Mouse (Mus musculus): Measurements from ENCODE around the gene Cpeb4. TPM values are rescaled to one million over a fixed set of nuclear protein-coding genes. Genes with fewer than 3 reads are reported as not detected.

Gene Cpeb4
- polyA plus RNA-seq, 1 experiment from 2014 or later = 43.4 TPM

GRCm38 (mm10) chr11:31900736-31901135, 28.7 kb downstream of the Cpeb4 start:
- Histone ChIP-seq H3K4me2 (ENCODE audit: low read depth, low read length) (no peak overlapping the region), H3K36me3 (ENCODE audit: control insufficient read depth, insufficient read depth, low read length) (no peaks in the 10 kb centered on the region), H3K4me3 (ENCODE audit: low read depth, low read length) (no peak overlapping the region), H3K9me3 (ENCODE audit: control insufficient read depth, low read length) (no peaks in the 10 kb centered on the region), H3K4me1 (ENCODE audit: control insufficient read depth, insufficient read depth, low read length) (no peaks in the 10 kb centered on the region), H3K9ac (replicated peaks; ENCODE audit: low read depth, low read length) (no peak overlapping the region), H3K27me3 (ENCODE audit: control insufficient read depth, insufficient read depth, low read length) (no peaks in the 10 kb centered on the region), H3K27ac (ENCODE audit: low read depth, low read length) (no peak overlapping the region)
- no peak for ATAC-seq (ENCODE audit: low read depth)
- 27% methylated on average over 1 of the region's 1 CpGs for WGBS

GRCm38 (mm10) chr11:31902251-31903001, 30.4 kb downstream of the Cpeb4 start:
- H3K9me3 ChIP-seq (ENCODE audit: control insufficient read depth, low read length) = no peaks in the 10 kb centered on the region
- no peak for ATAC-seq (ENCODE audit: low read depth)
- no peaks in the 10 kb centered on the region for H3K36me3 ChIP-seq (ENCODE audit: control insufficient read depth, insufficient read depth, low read length)
- 70% methylated on average over 1 of the region's 1 CpGs for WGBS
- H3K4me3 ChIP-seq (ENCODE audit: low read depth, low read length) = no peak overlapping the region
- H3K27ac ChIP-seq (ENCODE audit: low read depth, low read length) = no peak overlapping the region
- no peak overlapping the region for H3K9ac ChIP-seq (replicated peaks; ENCODE audit: low read depth, low read length)
- H3K4me1 ChIP-seq (ENCODE audit: control insufficient read depth, insufficient read depth, low read length) = no peaks in the 10 kb centered on the region
- H3K4me2 ChIP-seq (ENCODE audit: low read depth, low read length) = no peak overlapping the region
- H3K27me3 ChIP-seq (ENCODE audit: control insufficient read depth, insufficient read depth, low read length) = no peaks in the 10 kb centered on the region

- no peaks in the 10 kb centered on the region for H3K9me3 ChIP-seq (ENCODE audit: control insufficient read depth, low read length)
- no peak for ATAC-seq (ENCODE audit: low read depth)
- no peak overlapping the region for H3K9ac ChIP-seq (replicated peaks; ENCODE audit: low read depth, low read length)
- H3K36me3 ChIP-seq (ENCODE audit: control insufficient read depth, insufficient read depth, low read length) = no peaks in the 10 kb centered on the region
- H3K4me2 ChIP-seq (ENCODE audit: low read depth, low read length) = no peak overlapping the region
- H3K4me1 ChIP-seq (ENCODE audit: control insufficient read depth, insufficient read depth, low read length) = no peaks in the 10 kb centered on the region
- H3K27me3 ChIP-seq (ENCODE audit: control insufficient read depth, insufficient read depth, low read length) = no peaks in the 10 kb centered on the region
- H3K4me3 ChIP-seq (ENCODE audit: low read depth, low read length) = no peak overlapping the region
- H3K27ac ChIP-seq (ENCODE audit: low read depth, low read length) = no peak overlapping the region
These were observed 34.5 kb downstream of the Cpeb4 start for GRCm38 (mm10) chr11:31906499-31906898.

- 64% methylated on average over 1 of the region's 1 CpGs for WGBS
- H3K4me2 ChIP-seq (ENCODE audit: low read depth, low read length) = no peak overlapping the region
- H3K4me3 ChIP-seq (ENCODE audit: low read depth, low read length) = no peak overlapping the region
- H3K36me3 ChIP-seq (ENCODE audit: control insufficient read depth, insufficient read depth, low read length) = no peaks in the 10 kb centered on the region
- H3K9me3 ChIP-seq (ENCODE audit: control insufficient read depth, low read length) = no peaks in the 10 kb centered on the region
- H3K27me3 ChIP-seq (ENCODE audit: control insufficient read depth, insufficient read depth, low read length) = no peaks in the 10 kb centered on the region
- ATAC-seq (ENCODE audit: low read depth) = no peak
- no peak overlapping the region for H3K27ac ChIP-seq (ENCODE audit: low read depth, low read length)
- no peak overlapping the region for H3K9ac ChIP-seq (replicated peaks; ENCODE audit: low read depth, low read length)
- H3K4me1 ChIP-seq (ENCODE audit: control insufficient read depth, insufficient read depth, low read length) = no peaks in the 10 kb centered on the region
These were observed 35.6 kb downstream of the Cpeb4 start for GRCm38 (mm10) chr11:31907650-31908049.

GRCm38 (mm10) chr11:31912958-31913357, 40.9 kb downstream of the Cpeb4 start:
- ATAC-seq (ENCODE audit: low read depth) = no peak
- Histone ChIP-seq H3K4me2 (ENCODE audit: low read depth, low read length) (no peak overlapping the region), H3K27me3 (ENCODE audit: control insufficient read depth, insufficient read depth, low read length) (no peaks in the 10 kb centered on the region), H3K9ac (replicated peaks; ENCODE audit: low read depth, low read length) (no peak overlapping the region), H3K9me3 (ENCODE audit: control insufficient read depth, low read length) (no peaks in the 10 kb centered on the region), H3K4me3 (ENCODE audit: low read depth, low read length) (no peak overlapping the region), H3K4me1 (ENCODE audit: control insufficient read depth, insufficient read depth, low read length) (no peaks in the 10 kb centered on the region), H3K36me3 (ENCODE audit: control insufficient read depth, insufficient read depth, low read length) (no peaks in the 10 kb centered on the region), H3K27ac (ENCODE audit: low read depth, low read length) (no peak overlapping the region)

GRCm38 (mm10) chr11:31917769-31918168, 45.8 kb downstream of the Cpeb4 start:
- ATAC-seq (ENCODE audit: low read depth) = no peak

GRCm38 (mm10) chr11:31930051-31930450, 58.0 kb downstream of the Cpeb4 start:
- WGBS = 94% methylated on average over 10 of the region's 10 CpGs
- H3K4me2 ChIP-seq (ENCODE audit: low read depth, low read length) = no peak overlapping the region

More at GRCm38 (mm10) chr11:31917769-31918168, 45.8 kb downstream of the Cpeb4 start:
- H3K9ac ChIP-seq (replicated peaks; ENCODE audit: low read depth, low read length) = no peak overlapping the region
- H3K4me2 ChIP-seq (ENCODE audit: low read depth, low read length) = no peak overlapping the region
- no peaks in the 10 kb centered on the region for H3K27me3 ChIP-seq (ENCODE audit: control insufficient read depth, insufficient read depth, low read length)
- no peaks in the 10 kb centered on the region for H3K9me3 ChIP-seq (ENCODE audit: control insufficient read depth, low read length)
- no peak overlapping the region for H3K27ac ChIP-seq (ENCODE audit: low read depth, low read length)
- no peaks in the 10 kb centered on the region for H3K4me1 ChIP-seq (ENCODE audit: control insufficient read depth, insufficient read depth, low read length)
- H3K36me3 ChIP-seq (ENCODE audit: control insufficient read depth, insufficient read depth, low read length) = peaks cover 8% of the 10 kb centered on the region; the same call in 1 of the 2 replicates
- 100% methylated on average over 1 of the region's 1 CpGs for WGBS
- no peak overlapping the region for H3K4me3 ChIP-seq (ENCODE audit: low read depth, low read length)

GRCm38 (mm10) chr11:31935652-31936051, 63.6 kb downstream of the Cpeb4 start:
- Histone ChIP-seq H3K4me2 (ENCODE audit: low read depth, low read length) (no peak overlapping the region), H3K9ac (replicated peaks; ENCODE audit: low read depth, low read length) (no peak overlapping the region), H3K9me3 (ENCODE audit: control insufficient read depth, low read length) (no peaks in the 10 kb centered on the region), H3K27me3 (ENCODE audit: control insufficient read depth, insufficient read depth, low read length) (no peaks in the 10 kb centered on the region), H3K27ac (ENCODE audit: low read depth, low read length) (no peak overlapping the region), H3K36me3 (ENCODE audit: control insufficient read depth, insufficient read depth, low read length) (peaks cover 23% of the 10 kb centered on the region), H3K4me1 (ENCODE audit: control insufficient read depth, insufficient read depth, low read length) (peaks cover 1% of the 10 kb centered on the region; the same call in 1 of the 2 replicates), H3K4me3 (ENCODE audit: low read depth, low read length) (no peak overlapping the region)
- ATAC-seq (ENCODE audit: low read depth) = no peak
- WGBS = 70% methylated on average over 4 of the region's 4 CpGs

More at GRCm38 (mm10) chr11:31930051-31930450, 58.0 kb downstream of the Cpeb4 start:
- H3K9ac ChIP-seq (replicated peaks; ENCODE audit: low read depth, low read length) = no peak overlapping the region
- H3K27me3 ChIP-seq (ENCODE audit: control insufficient read depth, insufficient read depth, low read length) = no peaks in the 10 kb centered on the region
- no peaks in the 10 kb centered on the region for H3K4me1 ChIP-seq (ENCODE audit: control insufficient read depth, insufficient read depth, low read length)
- ATAC-seq (ENCODE audit: low read depth) = no peak
- H3K36me3 ChIP-seq (ENCODE audit: control insufficient read depth, insufficient read depth, low read length) = peaks cover 61% of the 10 kb centered on the region
- H3K27ac ChIP-seq (ENCODE audit: low read depth, low read length) = no peak overlapping the region
- H3K4me3 ChIP-seq (ENCODE audit: low read depth, low read length) = no peak overlapping the region
- H3K9me3 ChIP-seq (ENCODE audit: control insufficient read depth, low read length) = no peaks in the 10 kb centered on the region

- Histone ChIP-seq H3K9me3 (ENCODE audit: control insufficient read depth, low read length) (no peaks in the 10 kb centered on the region), H3K27ac (ENCODE audit: low read depth, low read length) (no peak overlapping the region), H3K4me1 (ENCODE audit: control insufficient read depth, insufficient read depth, low read length) (peaks cover 11% of the 10 kb centered on the region), H3K4me3 (ENCODE audit: low read depth, low read length) (no peak overlapping the region), H3K27me3 (ENCODE audit: control insufficient read depth, insufficient read depth, low read length) (no peaks in the 10 kb centered on the region), H3K4me2 (ENCODE audit: low read depth, low read length) (no peak overlapping the region), H3K36me3 (ENCODE audit: control insufficient read depth, insufficient read depth, low read length) (peaks cover 10% of the 10 kb centered on the region), H3K9ac (replicated peaks; ENCODE audit: low read depth, low read length) (no peak overlapping the region)
- WGBS = 91% methylated on average over 10 of the region's 10 CpGs
- ATAC-seq (ENCODE audit: low read depth) = no peak
These were observed 65.0 kb downstream of the Cpeb4 start for GRCm38 (mm10) chr11:31936910-31937525.

Measured in neural tube, embryonic 14.5 days (tissue).